Mouse (Mus musculus): ENCODE data around the gene Sik3. TPM values are rescaled to one million over a fixed set of nuclear protein-coding genes. Genes with fewer than 3 reads are reported as not detected.

Gene Sik3
- polyA plus RNA-seq, 2 experiments = 13.7 to 23.9 TPM

- DNase-seq (ENCODE audit: low spot score) (no peak), ATAC-seq (ENCODE audit: low FRiP score, low read depth) (no peak)
- H3K4me1 ChIP-seq (ENCODE audit: control insufficient read depth, insufficient read depth, low read length) = 0 out of 2 replicates have a peak, but pooled peaks cover 5% of the 10 kb centered on the region
- TF ChIP-seq POLR2A (IDR thresholded peaks at IDR 0.05; ENCODE audit: borderline replicate concordance, extremely low read depth, insufficient read depth, insufficient read length) = no peak
- H3K27me3 ChIP-seq (ENCODE audit: control insufficient read depth, insufficient read depth, low read length) = no peaks in the 10 kb centered on the region
- H3K4me2 ChIP-seq (replicated peaks; ENCODE audit: low read depth, low read length, severe bottlenecking) = no peak overlapping the region
- H3K36me3 ChIP-seq (ENCODE audit: control insufficient read depth, insufficient read depth, low read length) = no peaks in the 10 kb centered on the region
- no peaks in the 10 kb centered on the region for H3K9me3 ChIP-seq (ENCODE audit: control insufficient read depth, low read length)
- H3K4me3 ChIP-seq (replicated peaks; ENCODE audit: low read length) = no peak overlapping the region
- no peak overlapping the region for H3K9ac ChIP-seq (ENCODE audit: low read depth, low read length, severe bottlenecking)
- H3K27ac ChIP-seq (replicated peaks; ENCODE audit: low read depth, low read length) = no peak overlapping the region
- WGBS = 79% methylated on average over 6 of the region's 6 CpGs
These were observed 132.4 kb downstream of the Sik3 start for GRCm38 (mm10) chr9:46144976-46145375.

- ATAC-seq (ENCODE audit: low FRiP score, low read depth) = no peak
- Histone ChIP-seq H3K9ac (ENCODE audit: low read depth, low read length, severe bottlenecking) (no peak overlapping the region), H3K27me3 (ENCODE audit: control insufficient read depth, insufficient read depth, low read length) (no peaks in the 10 kb centered on the region), H3K4me1 (ENCODE audit: control insufficient read depth, insufficient read depth, low read length) (peaks cover 10% of the 10 kb centered on the region), H3K4me2 (replicated peaks; ENCODE audit: low read depth, low read length, severe bottlenecking) (no peak overlapping the region), H3K9me3 (ENCODE audit: control insufficient read depth, low read length) (no peaks in the 10 kb centered on the region), H3K36me3 (ENCODE audit: control insufficient read depth, insufficient read depth, low read length) (no peaks in the 10 kb centered on the region), H3K27ac (replicated peaks; ENCODE audit: low read depth, low read length) (no peak overlapping the region), H3K4me3 (replicated peaks; ENCODE audit: low read length) (no peak overlapping the region)
- TF ChIP-seq POLR2A (IDR thresholded peaks at IDR 0.05; ENCODE audit: borderline replicate concordance, extremely low read depth, insufficient read depth, insufficient read length) = no peak
- no peak for DNase-seq (ENCODE audit: low spot score)
- WGBS = 71% methylated on average over 3 of the region's 3 CpGs
These were observed 133.8 kb downstream of the Sik3 start for GRCm38 (mm10) chr9:46146437-46146836.

GRCm38 (mm10) chr9:46148723-46149122 is 136.1 kb downstream of the Sik3 start:
- TF ChIP-seq POLR2A (IDR thresholded peaks at IDR 0.05; ENCODE audit: borderline replicate concordance, extremely low read depth, insufficient read depth, insufficient read length) = no peak
- Histone ChIP-seq H3K27ac (replicated peaks; ENCODE audit: low read depth, low read length) (no peak overlapping the region), H3K36me3 (ENCODE audit: control insufficient read depth, insufficient read depth, low read length) (no peaks in the 10 kb centered on the region), H3K4me3 (replicated peaks; ENCODE audit: low read length) (no peak overlapping the region), H3K4me2 (replicated peaks; ENCODE audit: low read depth, low read length, severe bottlenecking) (no peak overlapping the region), H3K9ac (ENCODE audit: low read depth, low read length, severe bottlenecking) (no peak overlapping the region), H3K27me3 (ENCODE audit: control insufficient read depth, insufficient read depth, low read length) (no peaks in the 10 kb centered on the region), H3K9me3 (ENCODE audit: control insufficient read depth, low read length) (no peaks in the 10 kb centered on the region), H3K4me1 (ENCODE audit: control insufficient read depth, insufficient read depth, low read length) (peaks cover 17% of the 10 kb centered on the region)
- 92% methylated on average over 4 of the region's 4 CpGs for WGBS
- no peak for DNase-seq (ENCODE audit: low spot score)
- no peak for ATAC-seq (ENCODE audit: low FRiP score, low read depth)

GRCm38 (mm10) chr9:46149392-46149791 is 136.8 kb downstream of the Sik3 start:
- H3K4me3 ChIP-seq (replicated peaks; ENCODE audit: low read length) = no peak overlapping the region
- no peak for TF ChIP-seq POLR2A (IDR thresholded peaks at IDR 0.05; ENCODE audit: borderline replicate concordance, extremely low read depth, insufficient read depth, insufficient read length)
- no peaks in the 10 kb centered on the region for H3K36me3 ChIP-seq (ENCODE audit: control insufficient read depth, insufficient read depth, low read length)
- no peak for ATAC-seq (ENCODE audit: low FRiP score, low read depth)
- H3K9me3 ChIP-seq (ENCODE audit: control insufficient read depth, low read length) = no peaks in the 10 kb centered on the region
- WGBS = 80% methylated on average over 5 of the region's 5 CpGs
- DNase-seq (ENCODE audit: low spot score) = no peak
- H3K4me1 ChIP-seq (ENCODE audit: control insufficient read depth, insufficient read depth, low read length) = peaks cover 17% of the 10 kb centered on the region
- no peak overlapping the region for H3K4me2 ChIP-seq (replicated peaks; ENCODE audit: low read depth, low read length, severe bottlenecking)
- no peaks in the 10 kb centered on the region for H3K27me3 ChIP-seq (ENCODE audit: control insufficient read depth, insufficient read depth, low read length)
- H3K27ac ChIP-seq (replicated peaks; ENCODE audit: low read depth, low read length) = no peak overlapping the region
- H3K9ac ChIP-seq (ENCODE audit: low read depth, low read length, severe bottlenecking) = no peak overlapping the region

- TF ChIP-seq POLR2A (IDR thresholded peaks at IDR 0.05; ENCODE audit: borderline replicate concordance, extremely low read depth, insufficient read depth, insufficient read length) = no peak
- H3K4me3 ChIP-seq (replicated peaks; ENCODE audit: low read length) = no peak overlapping the region
- H3K27ac ChIP-seq (replicated peaks; ENCODE audit: low read depth, low read length) = no peak overlapping the region
- no peak for ATAC-seq (ENCODE audit: low FRiP score, low read depth)
- H3K4me2 ChIP-seq (replicated peaks; ENCODE audit: low read depth, low read length, severe bottlenecking) = no peak overlapping the region
- WGBS = 52% methylated on average over 7 of the region's 7 CpGs
- H3K9me3 ChIP-seq (ENCODE audit: control insufficient read depth, low read length) = no peaks in the 10 kb centered on the region
- H3K9ac ChIP-seq (ENCODE audit: low read depth, low read length, severe bottlenecking) = no peak overlapping the region
- H3K36me3 ChIP-seq (ENCODE audit: control insufficient read depth, insufficient read depth, low read length) = no peaks in the 10 kb centered on the region
- H3K4me1 ChIP-seq (ENCODE audit: control insufficient read depth, insufficient read depth, low read length) = peaks cover 17% of the 10 kb centered on the region
- no peaks in the 10 kb centered on the region for H3K27me3 ChIP-seq (ENCODE audit: control insufficient read depth, insufficient read depth, low read length)
- no peak for DNase-seq (ENCODE audit: low spot score)
These were observed 137.5 kb downstream of the Sik3 start for GRCm38 (mm10) chr9:46150116-46150515.
